Mouse (Mus musculus): Measurements from ENCODE around the gene Thap8. TPM values are rescaled to one million over a fixed set of nuclear protein-coding genes. Genes with fewer than 3 reads are reported as not detected.

Gene Thap8
- polyA plus RNA-seq, 1 experiment from 2014 or later = 0.66 TPM

DNA sequence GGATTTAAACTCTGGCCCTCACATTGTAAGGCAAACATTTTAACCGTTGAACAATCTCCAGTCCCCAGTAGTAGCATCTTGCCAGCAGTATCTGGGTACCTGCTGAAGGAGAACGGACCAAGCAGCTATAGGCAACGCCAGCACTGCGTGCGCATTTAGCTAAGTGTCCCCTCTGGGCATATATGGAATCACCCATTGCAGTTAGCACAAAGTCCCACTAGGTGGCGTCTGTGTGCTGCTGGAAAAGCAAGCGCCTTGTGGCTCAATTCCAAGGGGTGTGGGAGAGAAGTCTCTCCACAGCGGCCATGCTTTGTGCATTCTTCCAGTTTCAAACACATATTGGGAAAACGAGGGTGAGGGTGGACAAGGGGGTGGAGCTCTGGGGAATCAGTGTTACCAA is 56.5 kb downstream of the Thap8 start:
- peaks cover 11% of the 10 kb centered on the region for H3K4me1 ChIP-seq
- no peaks in the 10 kb centered on the region for H3K36me3 ChIP-seq
- no peak overlapping the region for H3K4me3 ChIP-seq
- ATAC-seq (ENCODE audit: low FRiP score, low read depth) = no peak; the same call in 1 of the 2 replicates
- peaks cover 44% of the 10 kb centered on the region for H3K27me3 ChIP-seq
- no peak overlapping the region for H3K4me2 ChIP-seq (replicated peaks)
- no peaks in the 10 kb centered on the region for H3K9me3 ChIP-seq
- no peak overlapping the region for H3K27ac ChIP-seq (replicated peaks)
- 2% methylated on average over 9 of the region's 9 CpGs for WGBS
- no peak overlapping the region for H3K9ac ChIP-seq (replicated peaks)

DNA sequence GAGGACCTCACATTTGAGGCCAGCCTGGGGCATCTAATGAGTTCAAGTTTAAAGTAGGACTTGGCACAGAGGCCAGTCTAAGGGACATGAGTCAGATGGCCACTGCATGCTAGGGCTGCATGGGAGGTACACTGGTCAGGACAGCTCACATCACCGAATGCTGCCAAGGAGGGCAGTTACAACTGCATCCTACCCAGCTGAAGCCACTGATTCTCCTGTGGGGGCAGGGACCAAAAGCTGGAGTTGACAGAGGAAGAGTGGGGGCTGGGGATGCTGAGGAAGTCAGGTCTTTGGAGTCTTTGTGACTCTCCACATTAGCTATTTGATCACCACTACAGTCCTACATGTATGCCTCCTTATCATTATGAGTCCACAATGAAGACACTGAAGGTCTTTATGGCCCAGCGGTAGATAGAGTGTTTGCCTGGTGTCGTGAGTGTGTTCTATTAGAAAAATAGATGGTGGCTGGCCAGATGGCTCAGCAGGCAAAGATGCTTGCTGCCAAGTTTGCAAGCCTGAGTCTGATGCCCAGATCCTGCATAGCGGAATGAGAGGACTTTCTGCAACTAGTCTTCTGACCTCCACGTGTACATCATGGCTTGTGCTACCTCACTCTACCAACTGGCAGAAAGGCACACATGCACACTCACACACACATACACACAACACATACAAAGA is 59.7 kb downstream of the Thap8 start:
- ATAC-seq (ENCODE audit: low FRiP score, low read depth) = no peak
- no peaks in the 10 kb centered on the region for H3K4me1 ChIP-seq
- WGBS = 76% methylated on average over 5 of the region's 5 CpGs
- H3K27ac ChIP-seq (replicated peaks) = no peak overlapping the region
- H3K9ac ChIP-seq (replicated peaks) = no peak overlapping the region
- H3K4me3 ChIP-seq = no peak overlapping the region
- H3K36me3 ChIP-seq = no peaks in the 10 kb centered on the region
- peaks cover 36% of the 10 kb centered on the region for H3K27me3 ChIP-seq
- no peak overlapping the region for H3K4me2 ChIP-seq (replicated peaks)
- no peaks in the 10 kb centered on the region for H3K9me3 ChIP-seq

Other genes starting within 250 kb of the Thap8 start
- gene Zfp14, start 228.7 kb upstream of the Thap8 start, polyA plus RNA-seq (2016; fragmentation: Nextera tagmentation; extraction: Ambion mirVana) = 7.2 and 7.5 TPM in 2 replicates
- gene Zfp82, start 207.2 kb upstream of the Thap8 start, polyA plus RNA-seq (2016; fragmentation: Nextera tagmentation; extraction: Ambion mirVana) = 10.4 and 11.2 TPM in 2 replicates
- gene Gm26920, start 189.7 kb upstream of the Thap8 start, polyA plus RNA-seq (2016; fragmentation: Nextera tagmentation; extraction: Ambion mirVana) = 1.0 and 4.5 TPM in 2 replicates
- gene Zfp566, start 189.6 kb upstream of the Thap8 start, polyA plus RNA-seq (2016; fragmentation: Nextera tagmentation; extraction: Ambion mirVana) = 13.6 and 16.3 TPM in 2 replicates
- 134 and 136 TPM in 2 replicates for gene Zfp260, start 185.3 kb upstream of the Thap8 start, polyA plus RNA-seq (2016; fragmentation: Nextera tagmentation; extraction: Ambion mirVana)
- gene Zfp382, start 158.2 kb upstream of the Thap8 start, polyA plus RNA-seq (2016; fragmentation: Nextera tagmentation; extraction: Ambion mirVana) = 17.0 and 18.8 TPM in 2 replicates
- gene Zfp146, start 110.3 kb upstream of the Thap8 start, polyA plus RNA-seq (2016; fragmentation: Nextera tagmentation; extraction: Ambion mirVana) = 19.0 and 20.2 TPM in 2 replicates
- 0.74 and 4.1 TPM in 2 replicates for gene Cox7a1, start 96.0 kb upstream of the Thap8 start, polyA plus RNA-seq (2016; fragmentation: Nextera tagmentation; extraction: Ambion mirVana)
- gene Capns1, start 81.3 kb upstream of the Thap8 start, polyA plus RNA-seq (2016; fragmentation: Nextera tagmentation; extraction: Ambion mirVana) = 59.8 and 61.6 TPM in 2 replicates
- 151 and 156 TPM in 2 replicates for gene Polr2i, start 48.1 kb upstream of the Thap8 start, polyA plus RNA-seq (2016; fragmentation: Nextera tagmentation; extraction: Ambion mirVana)
- gene Tbcb, start 47.8 kb upstream of the Thap8 start, polyA plus RNA-seq (2016; fragmentation: Nextera tagmentation; extraction: Ambion mirVana) = 257 and 259 TPM in 2 replicates
- not detected in 2 replicates for gene Ovol3, start 44.4 kb upstream of the Thap8 start, polyA plus RNA-seq (2016; fragmentation: Nextera tagmentation; extraction: Ambion mirVana)
- 11.3 and 13.4 TPM in 2 replicates for gene Wdr62, start 325 bp downstream of the Thap8 start, polyA plus RNA-seq (2016; fragmentation: Nextera tagmentation; extraction: Ambion mirVana)
- 76.3 and 88.6 TPM in 2 replicates for gene Clip3, start 11.6 kb downstream of the Thap8 start, polyA plus RNA-seq (2016; fragmentation: Nextera tagmentation; extraction: Ambion mirVana)
- gene Alkbh6, start 28.6 kb downstream of the Thap8 start, polyA plus RNA-seq (2016; fragmentation: Nextera tagmentation; extraction: Ambion mirVana) = 86.9 and 92.9 TPM in 2 replicates
- gene Syne4, start 34.7 kb downstream of the Thap8 start, polyA plus RNA-seq (2016; fragmentation: Nextera tagmentation; extraction: Ambion mirVana) = 17.5 and 19.0 TPM in 2 replicates
- 0.63 TPM in 1 of 2 replicates, not detected in the other for gene E130208F15Rik, start 41.6 kb downstream of the Thap8 start, polyA plus RNA-seq (2016; fragmentation: Nextera tagmentation; extraction: Ambion mirVana)
- gene Sdhaf1, start 43.8 kb downstream of the Thap8 start, polyA plus RNA-seq (2016; fragmentation: Nextera tagmentation; extraction: Ambion mirVana) = 22.2 and 27.4 TPM in 2 replicates
- 9.1 and 9.5 TPM in 2 replicates for gene Lrfn3, start 82.7 kb downstream of the Thap8 start, polyA plus RNA-seq (2016; fragmentation: Nextera tagmentation; extraction: Ambion mirVana)
- 18.3 and 24.4 TPM in 2 replicates for gene Tyrobp, start 133.7 kb downstream of the Thap8 start, polyA plus RNA-seq (2016; fragmentation: Nextera tagmentation; extraction: Ambion mirVana)
- gene Hcst, start 139.8 kb downstream of the Thap8 start, polyA plus RNA-seq (2016; fragmentation: Nextera tagmentation; extraction: Ambion mirVana) = not detected in 2 replicates
- gene Nfkbid, start 141.6 kb downstream of the Thap8 start, polyA plus RNA-seq (2016; fragmentation: Nextera tagmentation; extraction: Ambion mirVana) = 1.4 TPM in 2 replicates
- gene Aplp1, start 165.4 kb downstream of the Thap8 start, polyA plus RNA-seq (2016; fragmentation: Nextera tagmentation; extraction: Ambion mirVana) = 301 and 324 TPM in 2 replicates
- gene Kirrel2, start 177.6 kb downstream of the Thap8 start, polyA plus RNA-seq (2016; fragmentation: Nextera tagmentation; extraction: Ambion mirVana) = 1.6 and 4.7 TPM in 2 replicates
- 0.58 and 1.1 TPM in 2 replicates for gene Nphs1, start 178.2 kb downstream of the Thap8 start, polyA plus RNA-seq (2016; fragmentation: Nextera tagmentation; extraction: Ambion mirVana)
- 0.39 TPM in 1 of 2 replicates, not detected in the other for gene Prodh2, start 213.5 kb downstream of the Thap8 start, polyA plus RNA-seq (2016; fragmentation: Nextera tagmentation; extraction: Ambion mirVana)